Mouse (Mus musculus) heart, embryonic 13.5 days (tissue): ENCODE results near the gene Rab17. TPM values are rescaled to one million over a fixed set of nuclear protein-coding genes. Genes with fewer than 3 reads are reported as not detected.
A peak's percentile ranks its signal among the peaks of the same experiment; 100 is the strongest.

Experiments used
- ATAC-seq: fragments of 200-750 bp; cut with Nextera tagmentation; 2 replicates; pipeline ENCODE4 v1.8.0; 2017; ENCODE audit warnings: moderate TSS enrichment; ENCODE audit not compliant: insufficient number of reproducible peaks, low FRiP score, low TSS enrichment; ENCODE audit errors: extremely low read depth
- H3K27ac ChIP-seq: fragments of 300-500 bp; sonication (generic); replicated peaks from 2 replicates; pipeline ENCODE4 v1.5.1; 2015; ENCODE audit warnings: moderate library complexity, mild to moderate bottlenecking, inconsistent platforms
- H3K27me3 ChIP-seq: fragments of 300-500 bp; sonication (generic); replicated peaks from 2 replicates; pipeline ENCODE4 v1.6.1; 2015; ENCODE audit warnings: mild to moderate bottlenecking, inconsistent platforms
- H3K36me3 ChIP-seq: fragments of 300-500 bp; sonication (generic); 2 replicates; pipeline ENCODE4 v1.6.1; 2015; ENCODE audit warnings: mild to moderate bottlenecking, inconsistent platforms
- H3K4me1 ChIP-seq: fragments of 300-500 bp; sonication (generic); 2 replicates; pipeline ENCODE4 v1.6.1; 2015; ENCODE audit warnings: inconsistent platforms
- H3K4me2 ChIP-seq: fragments of 300-500 bp; sonication (generic); 2 replicates; pipeline ENCODE4 v1.6.1; 2015; ENCODE audit warnings: inconsistent platforms, mild to moderate bottlenecking, moderate library complexity
- H3K4me3 ChIP-seq: fragments of 300-500 bp; sonication (generic); 2 replicates; pipeline ENCODE4 v1.5.1; 2015; ENCODE audit warnings: moderate library complexity, mild to moderate bottlenecking, inconsistent platforms
- H3K9ac ChIP-seq: fragments of 300-500 bp; sonication (generic); 2 replicates; pipeline ENCODE4 v1.6.1; 2015; ENCODE audit warnings: inconsistent platforms, mild to moderate bottlenecking, moderate library complexity
- H3K9me3 ChIP-seq: fragments of 300-500 bp; sonication (generic); 2 replicates; pipeline ENCODE4 v1.6.1; 2016; ENCODE audit warnings: inconsistent platforms
- WGBS: fragments of 180-500 bp; shearing (Covaris S2); methylation state at CpG from one replicate; pipeline ENCODE4 v1.1.7; 2015; ENCODE audit warnings: mixed read lengths; 5-methylcytosine and 5-hydroxymethylcytosine counted together
- polyA plus RNA-seq: library from polyadenylated mRNA; unstranded; fragments of >200 nt; fragmentation: Nextera tagmentation; extraction: Ambion mirVana; gene quantifications from 2 replicates; pipeline ENCODE4 v1.2.1, GENCODE M21; 2015

The Rab17 gene
- polyA plus RNA-seq, 1 experiment from 2014 or later: 0.57 TPM

DNA sequence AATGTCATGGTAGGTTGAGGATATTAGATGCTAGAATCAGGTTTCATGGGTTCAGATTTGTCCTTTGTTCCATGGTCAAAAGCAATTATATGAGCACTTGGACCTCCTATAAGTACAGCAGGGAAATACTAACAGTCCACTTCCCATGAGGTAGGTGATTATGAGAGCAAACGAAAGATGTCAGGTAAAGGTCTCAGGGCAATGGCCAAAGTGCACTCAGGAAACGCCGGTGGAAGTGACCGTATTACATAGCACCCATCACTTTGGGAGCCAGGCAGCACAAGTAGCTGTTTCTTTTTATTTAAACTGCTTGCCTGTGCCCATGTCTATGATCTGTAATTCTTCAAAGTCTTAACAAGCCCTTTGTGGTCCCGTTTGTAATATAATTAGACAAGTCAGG, 36.6 kb upstream of the Rab17 start:
- Histone ChIP-seq H3K27me3 (no peaks in the 10 kb centered on the region), H3K27ac (peak overlapping the region; percentile 37; the same call in 1 of the 2 replicates), H3K4me3 (no peak overlapping the region), H3K9ac (peak overlapping the region; percentile 21; the same call in 1 of the 2 replicates), H3K9me3 (no peaks in the 10 kb centered on the region), H3K4me2 (no peak overlapping the region), H3K36me3 (peaks cover 7% of the 10 kb centered on the region; the same call in 1 of the 2 replicates), H3K4me1 (peaks cover 92% of the 10 kb centered on the region)
- no peak for ATAC-seq
- 75% methylated on average over 5 of the region's 5 CpGs for WGBS

DNA sequence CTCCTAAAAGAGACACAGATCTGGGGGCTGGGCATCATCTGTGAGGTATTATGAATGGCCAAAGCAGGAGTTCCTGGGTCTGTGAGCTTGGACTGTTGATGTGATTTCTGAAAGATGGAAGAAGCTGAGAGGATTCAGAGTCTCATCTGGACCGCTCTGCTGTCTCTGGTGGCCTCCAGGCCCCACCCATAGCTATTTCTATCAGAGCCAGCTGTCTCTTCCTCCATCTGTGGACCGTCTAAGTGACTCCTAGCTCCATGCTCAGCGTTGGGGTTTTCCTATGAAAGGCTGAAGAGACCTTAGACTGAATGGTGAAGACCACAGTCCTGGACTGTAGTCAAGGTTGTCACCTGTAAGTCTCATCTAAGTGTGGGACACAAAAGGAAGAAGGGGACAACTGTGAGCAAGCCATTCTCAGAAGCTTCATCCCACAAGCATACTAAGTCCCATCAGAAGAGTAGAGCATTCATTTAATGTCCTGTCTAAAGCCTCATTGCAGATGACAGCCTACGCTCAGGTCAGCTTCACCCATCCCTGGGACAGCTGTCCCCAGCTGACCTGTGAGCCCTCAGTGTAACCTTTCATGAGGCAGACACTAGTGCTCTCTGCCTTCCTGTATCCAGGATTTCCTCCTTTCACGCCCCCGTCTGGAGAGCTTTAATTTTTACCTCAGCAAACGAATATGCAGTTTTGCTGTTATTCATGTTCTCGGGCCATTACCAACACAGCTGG, 34.2 kb upstream of the Rab17 start:
- peak overlapping the region; percentile 9; the same call in 1 of the 2 replicates for H3K27ac ChIP-seq

DNA sequence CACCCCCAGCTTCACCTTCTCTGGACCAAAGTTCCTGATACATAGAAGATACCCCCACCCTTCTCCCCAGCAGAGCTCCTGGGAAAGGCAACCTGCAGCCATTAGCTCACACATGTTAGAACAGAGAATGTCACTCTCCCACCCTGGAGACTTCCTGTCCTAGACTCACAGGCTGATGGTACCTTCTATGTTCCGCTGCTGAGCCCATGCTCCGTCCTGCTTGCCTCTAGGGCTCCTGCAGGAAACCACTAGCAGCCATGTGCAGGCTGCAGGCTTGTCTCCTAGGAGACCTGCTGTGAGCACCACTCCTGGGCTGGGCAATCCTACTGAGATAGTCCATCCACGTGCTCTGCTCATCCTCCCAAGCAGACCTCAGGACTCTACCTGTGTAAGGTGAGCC, 33.2 kb upstream of the Rab17 start:
- H3K27me3 ChIP-seq: no peaks in the 10 kb centered on the region
- peak overlapping the region; percentile 97 for H3K9ac ChIP-seq
- no peak overlapping the region for H3K4me3 ChIP-seq
- peak overlapping the region; percentile 80 for H3K4me2 ChIP-seq
- H3K4me1 ChIP-seq: peaks cover 82% of the 10 kb centered on the region
- no peak for ATAC-seq
- 64% methylated on average over 3 of the region's 3 CpGs for WGBS
- no peaks in the 10 kb centered on the region for H3K9me3 ChIP-seq
- H3K36me3 ChIP-seq: 0 out of 2 replicates have a peak, but pooled peaks cover 3% of the 10 kb centered on the region
- H3K27ac ChIP-seq: peak overlapping the region; percentile 99

More for the DNA sequence above, 34.2 kb upstream of the Rab17 start:
- H3K4me3 ChIP-seq: no peak overlapping the region
- WGBS: 69% methylated on average over 8 of the region's 8 CpGs
- no peaks in the 10 kb centered on the region for H3K27me3 ChIP-seq
- H3K4me2 ChIP-seq: no peak overlapping the region
- H3K4me1 ChIP-seq: peaks cover 86% of the 10 kb centered on the region
- peaks cover 7% of the 10 kb centered on the region; the same call in 1 of the 2 replicates for H3K36me3 ChIP-seq
- no peak for ATAC-seq
- no peaks in the 10 kb centered on the region for H3K9me3 ChIP-seq
- H3K9ac ChIP-seq: no peak overlapping the region

DNA sequence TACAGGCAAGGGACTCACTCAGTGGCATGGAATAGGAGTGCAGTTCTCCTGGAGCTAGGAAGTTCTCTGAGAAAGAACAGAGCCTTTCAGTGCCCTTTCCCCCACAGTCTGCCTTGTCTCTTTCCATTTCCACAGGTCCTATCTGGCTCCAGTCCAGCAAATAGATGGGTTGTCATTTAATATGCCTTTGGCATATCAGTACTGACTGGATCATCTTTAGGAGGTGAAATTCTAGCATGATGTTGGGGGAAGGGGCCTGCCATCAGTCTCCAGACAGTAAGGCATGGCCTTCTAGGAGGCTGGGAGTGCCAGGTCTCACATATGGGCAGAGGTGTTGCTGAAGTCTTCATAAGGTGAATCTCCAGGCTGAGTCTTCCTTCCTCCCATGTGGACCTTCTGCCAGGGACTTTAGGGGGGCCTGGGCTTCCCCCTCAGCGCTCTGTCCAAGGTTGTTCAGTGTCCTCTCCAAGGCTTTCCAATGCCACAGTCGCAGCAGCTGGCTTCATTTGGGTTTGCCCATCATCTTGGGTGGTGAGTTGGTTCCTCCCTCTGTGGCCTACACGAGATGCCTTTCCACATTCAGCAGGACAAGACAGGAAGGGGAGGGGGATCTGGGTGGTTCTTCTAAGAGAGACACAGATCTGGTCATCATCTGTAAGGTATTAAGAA, 32.5 kb upstream of the Rab17 start:
- H3K4me1 ChIP-seq: peaks cover 84% of the 10 kb centered on the region
- H3K9me3 ChIP-seq: no peaks in the 10 kb centered on the region
- H3K27ac ChIP-seq: peak overlapping the region; percentile 99
- no peak for ATAC-seq
- no peaks in the 10 kb centered on the region for H3K27me3 ChIP-seq
- peak overlapping the region; percentile 80 for H3K4me2 ChIP-seq
- H3K9ac ChIP-seq: peak overlapping the region; percentile 97
- 0 out of 2 replicates have a peak, but pooled peaks cover 3% of the 10 kb centered on the region for H3K36me3 ChIP-seq
- 70% methylated on average over 3 of the region's 3 CpGs for WGBS
- H3K4me3 ChIP-seq: peak overlapping the region; percentile 81

DNA sequence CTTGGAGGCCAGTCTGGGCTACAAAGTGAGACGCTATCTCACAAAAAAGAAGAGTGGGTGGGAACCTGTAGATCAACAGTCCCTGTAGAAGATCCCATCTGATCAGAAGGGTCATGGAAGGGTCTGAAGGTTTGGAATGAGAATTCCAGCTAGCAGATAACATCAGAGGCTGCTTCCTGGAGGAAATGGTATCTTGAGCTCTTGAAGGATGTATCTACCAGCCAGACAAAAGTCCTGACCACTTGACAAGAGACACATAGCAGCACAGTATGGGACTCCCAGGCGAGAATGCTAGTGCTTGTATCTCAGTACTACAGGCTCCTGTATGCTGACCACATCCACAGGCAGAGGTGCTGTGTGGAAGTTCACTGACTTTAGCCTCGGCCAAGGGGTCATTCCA, 31.6 kb upstream of the Rab17 start:
- Histone ChIP-seq H3K4me1 (peaks cover 77% of the 10 kb centered on the region), H3K36me3 (0 out of 2 replicates have a peak, but pooled peaks cover 3% of the 10 kb centered on the region), H3K9me3 (no peaks in the 10 kb centered on the region), H3K4me2 (peak overlapping the region; percentile 80), H3K4me3 (peak overlapping the region; percentile 81), H3K27me3 (no peaks in the 10 kb centered on the region), H3K9ac (peak overlapping the region; percentile 97), H3K27ac (peak overlapping the region; percentile 99)
- WGBS: 30% methylated on average over 3 of the region's 3 CpGs
- no peak for ATAC-seq

DNA sequence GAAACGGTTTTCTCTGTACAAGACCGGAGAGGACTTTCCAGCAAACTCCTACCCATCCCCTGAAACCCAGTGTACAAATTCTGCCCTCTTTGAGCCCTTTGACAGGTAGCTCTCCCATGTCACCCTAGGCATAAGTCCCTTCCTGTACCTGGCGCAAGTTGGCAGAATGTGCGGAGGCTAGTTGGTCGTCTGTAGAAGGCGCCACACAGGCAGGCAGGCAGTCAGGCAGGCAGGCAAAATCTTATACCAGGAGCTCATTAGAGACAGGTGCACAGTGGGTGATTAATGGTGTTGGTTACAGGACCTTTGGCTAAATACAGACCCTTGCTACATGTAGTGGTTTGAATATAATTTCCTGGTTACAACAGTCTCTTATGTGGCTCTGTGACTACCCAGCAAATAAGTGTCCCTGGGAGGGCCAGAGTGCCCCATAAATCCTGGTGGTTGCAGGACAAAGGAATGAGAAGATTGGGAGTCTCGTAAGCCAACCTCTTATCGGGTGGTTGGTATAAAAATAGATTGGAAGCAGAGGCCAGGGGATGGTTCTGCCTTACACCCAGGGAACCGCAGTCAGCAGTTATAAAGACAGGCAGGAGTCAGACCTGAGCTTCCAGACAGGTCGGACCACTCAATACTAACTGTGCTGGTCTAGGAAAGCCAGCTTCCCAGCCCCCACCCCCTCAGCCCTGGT, 30.6 kb upstream of the Rab17 start:
- Histone ChIP-seq H3K27me3 (no peaks in the 10 kb centered on the region), H3K36me3 (0 out of 2 replicates have a peak, but pooled peaks cover 3% of the 10 kb centered on the region), H3K9me3 (no peaks in the 10 kb centered on the region; the same call in 1 of the 2 replicates), H3K4me1 (peaks cover 73% of the 10 kb centered on the region), H3K4me3 (peak overlapping the region; percentile 81), H3K9ac (peak overlapping the region; percentile 97), H3K4me2 (peak overlapping the region; percentile 80), H3K27ac (peak overlapping the region; percentile 99)
- peak; percentile 35; the same call in 1 of the 2 replicates for ATAC-seq
- 36% methylated on average over 10 of the region's 10 CpGs for WGBS

DNA sequence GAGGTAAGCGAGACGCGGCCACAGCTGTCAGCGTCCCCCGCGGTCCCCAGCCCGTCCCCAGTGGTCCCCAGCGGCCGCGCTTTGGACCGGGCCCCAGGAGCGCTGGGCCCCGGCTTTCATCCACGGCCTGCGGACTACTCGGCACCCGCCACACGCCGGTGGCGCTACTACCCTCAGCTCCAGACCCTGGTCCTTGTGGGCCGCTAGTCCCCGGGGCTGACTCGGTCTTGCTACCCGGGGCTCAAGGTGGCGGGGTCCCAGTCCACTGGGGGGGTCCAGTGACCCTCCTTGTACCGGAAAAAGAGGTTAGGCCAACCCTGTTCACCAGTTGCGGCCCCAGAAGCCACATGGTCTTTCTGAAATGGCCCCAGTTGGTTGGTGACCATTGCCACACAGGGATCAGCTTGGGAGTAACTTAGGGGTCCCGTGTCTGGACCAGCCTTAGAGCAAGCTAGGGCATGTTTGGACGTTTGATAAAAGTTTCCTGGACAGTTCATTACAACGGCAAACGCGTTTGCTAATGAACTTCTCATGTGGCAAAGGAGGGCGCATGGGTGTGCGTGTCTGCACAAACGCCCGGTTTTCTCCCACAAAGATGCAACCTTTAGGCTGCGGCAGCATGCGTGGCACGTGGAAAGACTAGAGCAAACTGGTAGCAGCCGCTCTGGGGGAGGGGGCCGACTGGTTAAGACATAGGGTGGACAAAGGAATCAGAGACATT, 29.6 kb upstream of the Rab17 start:
- H3K27ac ChIP-seq: peak overlapping the region; percentile 99
- peak overlapping the region; percentile 80 for H3K4me2 ChIP-seq
- H3K36me3 ChIP-seq: 0 out of 2 replicates have a peak, but pooled peaks cover 3% of the 10 kb centered on the region
- H3K9me3 ChIP-seq: no peaks in the 10 kb centered on the region; the same call in 1 of the 2 replicates
- no peak for ATAC-seq
- no peaks in the 10 kb centered on the region for H3K27me3 ChIP-seq
- WGBS: 2% methylated on average over 37 of the region's 41 CpGs
- peaks cover 63% of the 10 kb centered on the region for H3K4me1 ChIP-seq
- peak overlapping the region; percentile 97 for H3K9ac ChIP-seq
- peak overlapping the region; percentile 81 for H3K4me3 ChIP-seq

DNA sequence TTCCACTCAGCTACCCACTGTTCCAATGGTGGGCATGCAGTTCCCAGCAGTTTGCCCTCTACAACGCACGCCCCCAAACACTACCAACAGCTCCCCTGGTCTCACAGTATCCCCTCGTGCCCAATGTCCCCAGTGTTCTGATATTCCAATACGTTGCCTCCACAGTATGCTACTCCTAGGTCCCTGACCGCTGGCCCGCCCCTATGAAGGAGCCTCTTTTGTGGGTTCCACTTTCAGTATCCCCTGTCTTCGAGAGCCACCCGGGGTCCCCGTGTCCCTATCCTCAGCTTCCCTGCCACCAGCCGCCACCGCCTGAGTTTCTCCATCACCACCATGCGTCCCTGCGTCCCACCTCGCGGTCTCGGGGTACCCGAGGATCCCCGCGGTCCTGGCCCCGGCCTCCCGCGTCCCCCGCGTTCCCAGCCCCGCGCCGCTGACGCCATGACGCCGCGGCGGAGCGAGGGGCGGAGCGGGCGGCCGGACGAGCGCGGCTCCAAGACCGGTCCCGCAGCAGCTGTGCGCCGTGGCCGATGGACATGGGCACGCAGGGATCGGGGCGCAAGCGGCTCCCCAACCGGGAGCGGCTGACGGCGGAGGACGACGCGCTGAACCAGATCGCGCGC, 28.9 kb upstream of the Rab17 start, which contains the start of gene Lrrfip1:
Gene Lrrfip1, plus strand, starts transcription at position 470 of the 623 bp plus-strand sequence.
- whole genome bisulfite sequencing: 2% methylated on average over 56 of the region's 59 CpGs
- Histone ChIP-seq H3K9me3 (no peaks in the 10 kb centered on the region; the same call in 1 of the 2 replicates), H3K36me3 (0 out of 2 replicates have a peak, but pooled peaks cover 3% of the 10 kb centered on the region), H3K27me3 (no peaks in the 10 kb centered on the region), H3K4me2 (peak within 1 kb of the TSS; percentile 80), H3K9ac (peak within 1 kb of the TSS; percentile 97), H3K4me3 (peak within 1 kb of the TSS; percentile 81), H3K4me1 (peaks cover 57% of the 10 kb centered on the region), H3K27ac (peak within 1 kb of the TSS; percentile 99)
- no peak for ATAC-seq

DNA sequence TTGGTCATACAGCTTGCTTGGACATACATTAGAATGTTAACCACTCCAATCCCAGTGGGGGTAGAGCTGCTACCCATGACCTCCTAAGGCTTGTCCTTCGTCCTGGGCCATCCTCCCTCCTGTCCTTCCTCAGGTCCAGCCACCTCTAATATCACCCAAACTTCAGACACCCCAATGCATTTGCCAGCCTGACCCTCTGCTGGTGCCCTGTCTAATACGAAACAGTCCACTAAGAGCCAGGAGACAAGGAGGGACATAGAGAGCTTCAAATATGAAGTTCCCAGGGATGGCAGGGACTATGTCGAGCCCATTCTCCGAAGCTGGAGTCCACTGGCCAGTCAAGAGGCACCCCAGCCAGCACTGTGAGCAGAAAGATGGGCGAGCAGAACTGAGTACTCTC, 28.2 kb upstream of the Rab17 start:
- ATAC-seq: no peak
- 73% methylated on average over 5 of the region's 5 CpGs for WGBS
- peak overlapping the region; percentile 80 for H3K4me2 ChIP-seq
- no peaks in the 10 kb centered on the region; the same call in 1 of the 2 replicates for H3K9me3 ChIP-seq
- H3K27me3 ChIP-seq: no peaks in the 10 kb centered on the region
- H3K4me3 ChIP-seq: peak overlapping the region; percentile 81
- H3K27ac ChIP-seq: peak overlapping the region; percentile 99
- H3K4me1 ChIP-seq: peaks cover 49% of the 10 kb centered on the region
- peak overlapping the region; percentile 97 for H3K9ac ChIP-seq
- H3K36me3 ChIP-seq: 0 out of 2 replicates have a peak, but pooled peaks cover 2% of the 10 kb centered on the region

DNA sequence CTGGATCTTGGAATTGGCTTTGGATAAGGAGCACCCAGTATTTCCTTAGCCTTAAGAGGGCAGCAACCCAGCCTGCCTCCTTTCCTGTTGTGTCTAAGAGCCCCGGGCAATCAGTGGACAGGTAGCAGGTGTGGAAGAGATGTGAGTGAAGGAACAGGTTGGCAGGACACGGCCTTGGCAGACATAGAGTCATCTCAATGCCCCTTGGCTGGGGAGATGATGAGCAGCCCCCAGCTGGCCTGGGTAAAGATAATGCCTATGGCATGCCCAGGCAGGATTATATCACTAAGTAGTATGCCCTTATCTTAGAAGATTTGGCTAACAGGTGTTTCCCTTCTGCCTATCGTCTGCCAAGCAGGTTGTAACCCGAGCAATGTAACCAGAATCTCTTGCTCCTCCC, 27.7 kb upstream of the Rab17 start:
- H3K9ac ChIP-seq: peak overlapping the region; percentile 97; the same call in 1 of the 2 replicates

More for the DNA sequence above, 27.7 kb upstream of the Rab17 start:
- H3K27me3 ChIP-seq: no peaks in the 10 kb centered on the region
- no peaks in the 10 kb centered on the region for H3K36me3 ChIP-seq
- WGBS: 35% methylated on average over 4 of the region's 4 CpGs
- ATAC-seq: no peak
- peaks cover 44% of the 10 kb centered on the region for H3K4me1 ChIP-seq
- H3K9me3 ChIP-seq: no peaks in the 10 kb centered on the region; the same call in 1 of the 2 replicates
- peak overlapping the region; percentile 99; the same call in 1 of the 2 replicates for H3K27ac ChIP-seq
- no peak overlapping the region for H3K4me2 ChIP-seq
- no peak overlapping the region for H3K4me3 ChIP-seq
